In the genomic region with DNA sequence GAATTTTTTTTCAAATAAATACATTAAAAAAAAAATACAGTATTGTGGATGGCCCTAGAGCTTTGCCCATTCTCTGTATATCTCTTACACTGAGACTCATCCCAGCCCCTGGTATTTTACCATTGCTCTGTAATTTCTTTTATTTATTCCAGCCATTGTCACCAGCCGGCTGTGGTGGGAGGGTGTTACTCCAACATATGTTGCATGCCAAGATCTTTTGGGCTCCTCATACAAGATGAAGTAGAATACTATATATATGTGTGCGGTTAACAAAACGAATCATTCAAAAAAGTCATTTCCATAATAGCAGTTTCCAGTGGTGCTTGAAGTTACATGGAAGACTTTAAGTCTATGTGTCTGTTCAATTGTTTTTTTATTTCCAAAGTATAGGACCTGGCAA, we compare ENCODE assay signal across 20 mouse cellular contexts.
DNase-seq lines count a peak whose midpoint lies in the region; ATAC-seq lines count a peak whose summit lies in the region.
"Had no signal": no experiment of that assay in that cellular context is flagged by ENCODE, and none has a peak within 500 bp of the region (broad histone marks: within the 10 kb centered on the region; RNA-seq: fewer than 3 reads in every experiment).

No protein-coding gene starts in this region.

- peak; percentile 52 for ATAC-seq in frontal cortex, adult (ENCODE audit: low TSS enrichment)
- ATAC-seq in megakaryocyte progenitor cell, adult 5-6 weeks (replicated peaks; ENCODE audit: poor library complexity), result no peak
- ATAC-seq: activated CD4-positive, CD25-positive, alpha-beta regulatory T cell, adult 4 months; forebrain, embryonic 14.5 days; forebrain, postnatal 0 days; hindbrain, embryonic 16.5 days had no signal

- intact Hi-C loops in left cerebral cortex, postnatal 14 days (cut with DNase I), result no loop called here
- intact Hi-C loops in left cerebral cortex, postnatal 10 days (cut with DNase I), result no loop called here

- DNase-seq in frontal cortex, postnatal 25 days (ENCODE audit: low spot score in 2 of 2), result no peak
- peak; percentile 31 to 49 for DNase-seq in left cerebral cortex, postnatal 14 days (ENCODE audit: low spot score in 2 of 2)
- no peak for DNase-seq in left cerebral cortex, postnatal 10 days (ENCODE audit: extremely low spot score in 1 of 2, low spot score in 2 of 2)
- DNase-seq in right cerebral cortex, postnatal 25 days, result peak; percentile 35
- DNase-seq in right cerebral cortex, postnatal 10 days (ENCODE audit: low spot score in 2 of 2), result no peak
- DNase-seq: adrenal gland, adult 8-10 months; adrenal gland, postnatal 25 days; cerebellum, adult 18-20 months; cerebellum, adult 9-10 months; cerebellum, postnatal 14 days; forebrain, postnatal 0 days; gastrocnemius, postnatal 25 days; heart, adult 18-20 months; heart, postnatal 10 days; heart, postnatal 36 days had no signal

Comparison
In these comparisons a context has a peak if more than half of its experiments do, and no peak if none do; other contexts are left out.
1. DNase-seq: peak in left cerebral cortex, postnatal 14 days (2 of 2) and right cerebral cortex, postnatal 25 days (single experiment); none in frontal cortex, postnatal 25 days (0 of 2), left cerebral cortex, postnatal 10 days (0 of 2) and right cerebral cortex, postnatal 10 days (0 of 2).